Mouse (Mus musculus) small intestine, adult 2 months (tissue): Measurements from ENCODE around the gene Abca1.

Experiments used
- CTCF ChIP-seq: fragments of 200-500 bp; IDR thresholded peaks from 2 replicates; pipeline ENCODE4 v1.5.1; 2012; ENCODE audit warnings: low read depth, mild to moderate bottlenecking, control low read depth, inconsistent platforms, low read length, moderate library complexity, mixed read lengths; ENCODE audit not compliant: insufficient replicate concordance, insufficient read length; ENCODE audit errors: extremely low read depth
- POLR2A ChIP-seq: fragments of 200-500 bp; IDR thresholded peaks from 2 replicates; pipeline ENCODE4 v1.6.1; 2012; ENCODE audit warnings: low read depth, mild to moderate bottlenecking, control low read depth, inconsistent platforms, low read length, moderate library complexity

DNA sequence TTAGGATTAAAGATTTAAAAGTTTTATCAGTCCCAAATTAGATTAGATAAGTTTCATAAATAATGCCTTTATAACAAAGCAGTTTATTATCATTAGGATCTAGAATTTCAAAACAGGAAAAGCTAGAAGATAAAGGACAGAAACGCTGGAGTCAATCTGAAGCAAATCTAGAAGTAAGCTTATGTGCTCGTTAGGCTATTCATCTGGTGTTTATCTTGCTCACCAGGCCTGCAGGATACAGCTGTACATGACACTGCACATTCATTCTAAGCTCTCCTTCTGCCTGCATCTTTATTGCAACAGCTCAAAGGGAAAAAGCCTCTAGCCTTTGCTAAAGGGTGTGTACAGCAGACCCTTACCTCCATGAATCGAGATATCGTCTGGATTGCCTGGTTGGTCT is 74.1 kb downstream of the Abca1 start:
- TF ChIP-seq CTCF = no peak
- TF ChIP-seq POLR2A = no peak
